Mouse (Mus musculus) G1E (cell line): ENCODE measurements at regions not wholly inside any gene's neighbourhood (a gene's known extent, or its start where the extent isn't known, plus 50 kb on each side); places are given as distances from the start of the nearest gene placed in this dataset.

Experiments used
- CTCF ChIP-seq: IDR thresholded peaks from 2 replicates; pipeline ENCODE4 v1.5.1; 2012; ENCODE audit warnings: low read depth, low read length, inconsistent platforms, mixed read lengths
- GATA2 ChIP-seq: IDR thresholded peaks from 2 replicates; pipeline ENCODE4 v1.6.1; 2012; ENCODE audit warnings: low read depth, low read length, inconsistent platforms, borderline replicate concordance

GRCm38 (mm10) chr4:142622151-142622861 is 383.1 kb upstream of the Kazn start:
- TF ChIP-seq CTCF (no peak), GATA2 (no peak)
